Mouse (Mus musculus): ENCODE results near the gene Lbh.

Lbh gene

DNA sequence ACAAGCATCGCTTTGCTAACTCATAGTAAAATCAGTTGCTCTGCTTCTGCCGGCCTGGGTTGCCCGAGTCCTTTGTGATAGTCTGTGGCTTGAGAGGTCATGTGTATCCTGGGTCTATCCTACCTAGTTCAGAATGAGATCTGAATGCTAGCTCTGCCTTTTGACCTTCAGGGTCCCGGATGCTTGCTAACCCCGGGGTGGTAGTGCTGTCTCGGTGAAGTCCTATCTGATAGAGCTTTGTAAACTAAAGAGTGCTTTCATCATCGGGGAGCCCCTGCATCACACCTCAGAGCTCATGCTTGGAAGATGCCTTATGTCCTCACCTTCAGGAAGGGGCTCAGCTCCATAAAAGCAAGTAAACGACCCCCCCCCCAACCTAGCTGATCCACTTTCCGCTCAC is 19.1 kb downstream of the Lbh start:
- no peak for DNase-seq (ENCODE audit: extremely low read depth, insufficient read length, low spot score)

DNA sequence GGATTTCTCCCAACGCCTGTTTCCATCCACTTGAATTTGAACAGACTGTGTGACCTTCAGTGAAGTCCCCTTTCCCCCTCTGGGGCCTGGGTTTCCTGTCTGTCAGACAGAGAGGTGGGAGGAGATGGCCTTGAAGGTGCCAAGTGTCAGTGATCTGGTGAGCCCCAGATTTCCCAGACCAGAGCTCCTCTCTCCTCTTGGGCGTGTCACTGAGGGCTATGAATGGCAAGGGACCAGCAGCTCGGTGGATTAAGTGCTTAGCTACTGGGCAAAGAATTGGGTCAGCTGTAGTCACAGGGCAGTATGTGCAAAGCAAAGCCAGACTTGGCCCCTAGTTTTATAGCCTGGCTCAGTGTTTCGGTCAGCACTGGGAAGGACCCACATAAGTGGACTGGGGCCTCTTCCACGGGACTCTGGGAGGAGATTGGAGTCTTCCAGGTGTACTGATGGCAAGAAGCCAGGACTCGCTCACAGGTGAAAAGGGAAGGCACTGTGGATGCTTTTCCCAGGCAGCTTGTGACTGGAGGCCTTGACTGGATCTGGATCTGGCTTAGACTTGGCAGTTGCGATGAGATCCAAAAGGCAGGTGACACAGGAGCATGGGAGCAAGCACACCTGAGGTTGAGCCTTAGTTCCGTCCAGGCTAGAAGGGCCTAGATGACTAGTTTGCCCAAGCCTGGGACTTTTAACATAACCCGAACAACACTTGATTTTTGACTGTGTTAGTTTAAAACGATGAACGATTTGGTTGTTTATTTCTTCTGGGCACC is 20.1 kb downstream of the Lbh start:
- DNase-seq (ENCODE audit: extremely low read depth, insufficient read length, low spot score) = no peak

DNA sequence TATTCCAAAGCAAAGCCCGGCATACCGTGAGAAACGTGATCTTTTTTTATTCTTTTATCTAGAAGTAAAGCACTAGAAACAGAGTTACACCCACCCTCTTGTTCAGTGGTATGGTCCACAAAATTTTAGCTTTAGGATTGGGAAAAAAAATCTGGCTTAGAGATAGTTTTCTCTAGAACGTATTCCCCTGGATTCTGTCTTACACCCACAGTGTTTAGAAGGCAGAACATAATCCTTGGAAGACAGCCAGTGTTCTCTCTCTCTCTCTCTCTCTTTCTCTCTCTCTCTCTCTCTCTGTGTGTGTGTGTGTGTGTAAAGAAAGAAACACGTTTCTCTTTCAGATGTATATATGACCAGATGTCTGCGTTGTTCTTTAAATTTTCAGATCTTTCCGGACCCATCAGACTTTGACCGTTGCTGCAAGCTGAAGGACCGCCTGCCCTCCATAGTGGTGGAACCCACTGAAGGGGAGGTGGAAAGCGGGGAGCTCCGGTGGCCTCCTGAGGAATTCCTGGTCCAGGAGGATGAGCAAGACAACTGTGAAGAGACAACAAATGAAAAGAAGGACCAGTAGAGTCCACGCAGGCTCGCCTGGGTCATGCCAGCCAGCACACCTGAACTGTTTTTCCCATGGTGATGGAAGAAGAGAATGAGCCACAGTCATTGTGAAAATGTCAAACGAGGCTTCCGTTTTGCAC is 20.9 kb downstream of the Lbh start:
- no peak for DNase-seq (ENCODE audit: extremely low read depth, insufficient read length, low spot score)

DNA sequence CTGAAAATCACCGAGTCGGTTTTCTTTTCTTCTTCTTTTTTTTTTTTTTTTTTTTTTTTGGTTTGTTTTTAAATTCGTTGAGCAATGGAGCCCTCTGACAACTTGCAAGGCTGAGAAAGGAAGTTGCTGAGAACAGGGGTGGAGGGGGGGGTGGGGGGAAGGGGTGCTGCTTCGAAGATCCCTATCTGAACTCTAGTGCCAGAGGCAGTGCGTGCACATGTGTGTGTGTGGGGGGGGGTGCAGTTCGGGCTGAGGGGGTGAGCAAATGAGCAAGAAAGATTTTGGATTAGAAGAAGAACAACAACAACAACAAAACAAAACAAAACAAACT is 21.4 kb downstream of the Lbh start:
- no peak for DNase-seq (ENCODE audit: extremely low read depth, insufficient read length, low spot score)

DNA sequence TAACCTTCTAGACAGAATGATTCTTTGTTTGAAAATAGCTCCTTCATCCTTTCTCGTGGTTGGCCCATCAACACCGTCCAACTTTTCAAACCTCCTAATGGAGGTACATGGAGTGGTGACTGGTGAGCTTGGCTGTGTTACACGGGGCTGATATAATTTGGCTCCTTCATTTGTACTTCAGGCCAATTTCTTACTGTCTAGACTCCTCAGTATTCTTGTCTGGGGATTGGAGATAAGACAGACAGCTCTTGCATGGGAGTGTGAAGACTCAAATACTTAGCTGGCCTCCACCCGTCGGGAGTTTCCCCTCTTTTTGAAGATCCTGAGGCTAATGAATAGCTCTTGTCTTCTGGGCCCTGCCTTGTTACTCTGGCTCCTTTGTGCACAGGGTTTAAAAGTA is 26.3 kb downstream of the Lbh start:
- DNase-seq (ENCODE audit: extremely low read depth, insufficient read length, low spot score) = no peak

DNA sequence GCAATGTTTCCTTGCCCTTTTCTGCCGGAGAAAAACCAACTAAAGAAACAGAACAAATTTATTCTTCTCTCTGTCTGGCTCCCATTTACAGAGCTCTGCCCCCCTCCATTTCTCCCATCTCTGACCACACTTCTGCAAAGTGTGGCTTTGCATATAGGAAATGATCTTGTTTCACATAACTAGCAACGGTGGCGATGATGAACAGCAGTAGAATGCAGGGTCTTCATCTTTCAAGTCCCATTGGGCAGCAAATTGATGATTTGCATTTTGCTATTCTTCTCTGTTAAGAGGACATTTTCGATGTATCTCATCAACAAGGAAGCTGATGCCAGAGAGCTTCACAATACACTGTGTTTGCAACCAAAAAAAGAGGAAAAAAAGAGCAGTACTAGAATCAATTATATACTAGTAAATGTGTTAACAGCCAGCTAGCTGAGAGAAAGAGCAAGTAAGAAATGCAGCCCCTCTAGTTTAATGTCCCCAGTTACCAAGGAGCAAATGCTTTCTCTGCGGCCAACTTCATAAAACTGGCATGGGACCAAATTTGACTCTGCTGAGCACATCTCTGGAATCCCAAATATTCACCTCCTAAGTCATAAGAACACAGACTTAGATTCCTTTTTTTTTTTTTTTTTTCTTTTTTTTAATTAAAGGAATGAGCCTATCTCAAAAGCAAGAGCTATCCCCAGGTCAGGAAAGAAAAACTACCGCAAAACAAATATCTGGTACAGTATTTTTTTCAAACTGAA is 29.2 kb downstream of the Lbh start:
- DNase-seq (ENCODE audit: extremely low read depth, insufficient read length, low spot score) = no peak

DNA sequence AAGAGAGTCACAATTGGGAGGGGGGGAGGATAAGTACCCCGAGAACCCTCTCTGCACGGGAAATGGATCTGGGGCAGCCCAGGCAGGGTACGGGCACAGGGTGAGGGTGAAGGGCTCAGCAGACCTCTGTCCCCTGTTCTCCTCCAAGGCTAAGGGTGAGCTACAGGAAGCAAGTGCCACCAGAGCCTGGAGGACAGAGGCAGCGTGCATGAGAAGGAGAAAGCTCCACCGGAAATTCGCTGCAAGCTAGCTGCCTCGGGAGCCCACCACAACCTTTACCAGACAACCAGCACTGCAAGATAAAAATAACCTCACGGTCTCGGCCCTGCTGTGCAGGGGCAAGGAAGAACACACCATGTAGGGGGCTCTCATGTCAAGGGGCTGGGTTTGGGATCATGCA is 30.0 kb downstream of the Lbh start:
- no peak for DNase-seq (ENCODE audit: extremely low read depth, insufficient read length, low spot score)

DNA sequence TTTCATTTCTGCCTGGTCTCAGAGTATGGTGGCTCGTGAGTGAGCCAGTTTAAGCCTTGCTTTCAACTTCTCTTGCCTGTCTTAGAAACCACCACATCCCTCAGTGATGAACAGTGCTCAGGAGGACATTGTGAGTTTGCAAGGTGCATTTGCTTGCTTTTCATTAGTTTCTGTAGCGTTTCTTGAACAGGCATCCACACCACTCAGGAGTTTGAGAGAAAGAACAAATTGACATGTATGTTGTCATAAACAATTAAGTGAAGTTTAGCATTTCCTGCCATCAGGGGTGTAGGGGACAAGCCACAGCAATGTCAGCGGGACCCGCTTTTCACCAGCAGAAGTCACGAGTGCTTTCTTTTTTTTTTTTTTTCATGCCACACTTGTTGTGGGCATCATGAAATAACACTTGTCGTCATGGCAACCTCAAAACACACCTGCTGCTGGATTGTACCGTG is 31.2 kb downstream of the Lbh start:
- no peak for DNase-seq (ENCODE audit: extremely low read depth, insufficient read length, low spot score)

DNA sequence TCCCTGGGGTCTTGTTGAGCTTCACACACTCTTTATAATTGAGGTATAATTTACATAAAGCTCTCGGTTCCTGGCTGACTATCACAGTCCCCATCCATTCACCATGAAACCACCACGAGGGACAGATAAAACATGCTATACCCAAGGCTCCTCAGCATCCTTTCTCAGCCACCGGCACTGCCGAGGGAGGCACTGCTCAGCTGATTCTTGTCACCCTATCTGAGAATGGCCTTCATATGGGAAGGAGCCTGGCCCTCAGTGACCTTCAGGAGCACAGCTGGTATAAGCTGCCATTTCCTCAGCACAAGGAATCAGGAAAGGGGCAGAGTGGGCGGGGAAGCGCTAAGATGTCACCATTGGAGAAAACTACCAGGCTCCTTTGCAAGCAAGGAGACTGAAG is 33.2 kb downstream of the Lbh start:
- no peak for DNase-seq (ENCODE audit: extremely low read depth, insufficient read length, low spot score)

DNA sequence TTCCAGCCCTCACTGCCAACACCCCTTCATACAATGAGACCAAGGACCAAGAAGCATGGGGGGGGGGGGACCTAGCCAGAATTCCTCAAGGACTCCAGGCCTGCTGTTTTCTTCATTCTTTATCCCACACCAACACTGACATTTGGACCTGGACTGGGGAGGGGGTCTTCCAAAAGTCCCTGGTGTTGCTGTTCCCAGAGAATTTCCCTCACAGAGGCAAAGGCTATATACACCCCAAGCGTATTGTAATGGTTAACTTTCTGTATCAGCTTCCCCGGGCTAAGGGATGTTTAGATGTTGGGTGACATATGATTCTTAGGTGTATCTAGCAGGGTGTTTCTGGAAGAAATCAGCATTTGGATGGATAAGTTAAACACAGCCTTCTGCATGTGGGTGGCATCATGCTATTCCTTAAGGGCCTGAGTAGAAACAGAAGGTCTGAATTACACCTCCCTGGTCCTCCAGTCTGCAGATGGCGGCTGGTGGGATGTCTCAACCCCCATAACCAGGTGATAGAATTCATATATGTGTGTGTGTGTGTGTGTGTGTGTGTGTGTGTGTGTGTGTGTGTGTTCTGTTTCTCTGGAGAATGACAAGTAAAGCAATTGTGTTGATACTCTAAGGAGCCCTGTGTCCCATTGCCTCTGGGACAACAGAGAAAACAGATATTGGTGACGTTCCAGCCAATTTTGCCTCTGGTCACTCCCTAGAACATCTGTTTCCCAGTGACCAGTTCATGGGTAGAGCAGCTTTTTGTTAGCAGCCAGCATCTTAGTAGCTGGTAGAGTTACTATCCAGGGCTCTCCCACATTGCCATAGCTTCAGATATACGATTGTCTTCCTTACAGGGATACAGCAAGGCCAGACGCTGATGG is 35.9 kb downstream of the Lbh start:
- no peak for DNase-seq (ENCODE audit: extremely low read depth, insufficient read length, low spot score)

DNA sequence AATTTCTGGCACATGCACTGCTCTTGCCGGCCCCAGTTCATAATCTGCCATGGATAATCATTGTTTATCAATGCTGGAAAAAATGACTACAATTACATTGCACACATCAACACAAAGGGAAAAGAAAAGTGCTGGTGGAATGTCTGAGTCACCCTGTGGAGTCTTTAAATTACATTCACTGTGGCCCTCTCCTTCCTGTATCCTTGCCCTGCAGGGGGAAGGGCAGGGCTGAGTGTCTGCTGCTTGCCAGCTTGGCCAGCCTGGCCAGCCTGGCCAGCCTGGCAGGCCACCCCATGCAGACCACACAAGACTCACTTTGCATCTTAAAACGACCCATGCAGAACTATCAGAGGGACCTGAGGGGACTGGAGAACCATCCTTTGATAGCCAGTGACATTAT is 37.4 kb downstream of the Lbh start:
- peak; percentile 72 for DNase-seq (ENCODE audit: extremely low read depth, insufficient read length, low spot score)

DNA sequence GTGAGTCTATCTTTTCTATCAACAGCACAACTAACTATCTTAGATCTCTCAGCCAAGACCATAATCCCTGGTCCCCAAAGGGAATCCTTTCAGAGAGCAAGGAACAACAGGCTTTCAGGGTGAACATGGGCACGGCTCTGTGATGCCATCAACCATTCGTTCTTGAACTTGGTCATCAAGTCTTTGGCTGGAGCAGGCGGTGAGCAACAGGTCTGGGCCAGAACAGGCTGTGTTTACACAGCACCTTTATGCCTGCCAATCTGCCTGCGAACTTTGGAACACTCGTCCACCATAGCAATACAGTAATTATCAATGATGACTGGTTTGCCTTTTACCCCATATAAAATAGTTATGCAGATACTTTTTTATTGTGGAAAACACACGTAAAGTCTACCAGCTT is 38.9 kb downstream of the Lbh start:
- DNase-seq (ENCODE audit: extremely low read depth, insufficient read length, low spot score) = no peak

DNA sequence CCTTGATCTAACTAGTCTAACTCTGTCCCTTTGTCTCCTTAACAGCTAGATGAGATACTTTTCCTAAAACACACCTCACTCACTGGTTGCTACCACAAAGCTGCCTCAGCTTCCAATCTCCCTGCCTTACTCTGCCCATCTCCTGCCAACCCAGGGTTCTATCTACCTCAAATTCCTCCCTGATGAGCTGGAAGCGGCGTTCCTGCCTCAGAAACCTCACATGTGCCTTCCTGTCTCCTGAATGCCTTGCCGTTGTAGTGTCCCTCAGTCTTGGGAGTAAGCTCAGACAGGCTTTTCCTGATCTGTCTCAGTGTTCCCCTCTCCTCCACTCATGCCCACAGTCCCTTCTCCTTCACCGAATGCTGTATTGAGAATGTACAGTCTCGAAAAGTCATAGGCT is 40.8 kb downstream of the Lbh start:
- DNase-seq (ENCODE audit: extremely low read depth, insufficient read length, low spot score) = peak; percentile 50

DNA sequence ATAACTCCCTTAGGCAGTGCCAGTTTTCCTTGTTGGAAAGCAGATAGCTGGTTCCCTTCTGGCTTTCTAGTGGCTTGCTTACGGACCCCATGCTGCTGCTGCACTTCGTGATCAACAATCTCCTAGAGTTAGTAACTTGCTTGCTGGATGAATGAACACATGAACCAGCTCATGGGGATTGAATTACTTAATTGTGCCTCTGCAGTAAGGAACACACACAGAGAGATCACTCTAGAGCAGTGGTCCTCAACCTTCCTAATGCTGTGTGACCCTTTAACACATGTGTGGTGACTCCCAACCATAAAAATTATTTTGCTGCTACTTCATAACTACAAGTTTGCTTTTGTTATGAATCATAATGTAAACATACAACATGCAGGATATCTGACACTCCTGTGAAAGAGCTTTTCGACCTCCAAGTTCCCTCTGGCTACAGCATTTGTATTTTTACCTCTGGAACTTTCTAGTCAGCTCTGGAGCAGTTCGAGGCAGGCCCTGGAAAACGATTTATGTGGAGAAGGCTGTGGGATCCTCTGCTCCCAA is 41.5 kb downstream of the Lbh start:
- DNase-seq (ENCODE audit: extremely low read depth, insufficient read length, low spot score) = peak; percentile 30

DNA sequence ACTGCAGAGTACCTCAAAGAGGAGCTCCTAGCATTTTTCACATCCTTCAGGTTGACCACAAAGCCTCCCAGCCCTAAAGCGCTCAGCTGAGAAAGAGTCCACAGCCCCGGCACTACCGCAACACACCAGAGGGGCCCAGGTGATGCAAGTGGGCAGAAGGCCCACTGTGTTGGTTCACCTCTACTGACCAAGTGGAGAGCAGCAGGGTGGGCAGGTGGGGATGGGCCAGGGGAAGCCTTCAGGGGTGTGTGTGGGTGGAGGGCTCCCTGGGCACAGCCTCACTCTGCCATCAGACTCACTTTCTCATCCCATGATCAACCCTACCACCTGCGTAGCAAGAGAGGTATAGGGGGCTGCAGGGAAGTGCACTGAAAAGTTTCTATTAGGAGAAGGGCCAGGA is 42.1 kb downstream of the Lbh start:
- no peak for DNase-seq (ENCODE audit: extremely low read depth, insufficient read length, low spot score)

DNA sequence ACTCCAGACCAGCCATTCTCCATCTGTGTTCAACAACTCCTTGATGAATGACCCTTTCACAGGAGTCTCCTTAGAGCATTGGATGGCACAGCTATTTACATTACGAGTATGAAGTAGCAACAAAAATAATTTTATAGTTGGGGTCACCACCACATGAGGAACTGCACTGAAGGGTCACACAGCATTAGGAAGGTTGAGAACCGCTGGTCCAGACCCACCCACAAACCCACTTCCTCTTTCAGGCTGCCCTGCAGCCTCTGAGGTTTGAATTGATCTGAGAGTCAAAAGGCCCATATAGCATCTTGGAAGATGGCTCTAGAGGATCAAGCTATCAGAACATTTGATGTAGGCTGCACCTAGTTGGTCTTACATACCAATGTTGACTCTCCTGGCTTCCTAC is 42.8 kb downstream of the Lbh start:
- no peak for DNase-seq (ENCODE audit: extremely low read depth, insufficient read length, low spot score)

DNA sequence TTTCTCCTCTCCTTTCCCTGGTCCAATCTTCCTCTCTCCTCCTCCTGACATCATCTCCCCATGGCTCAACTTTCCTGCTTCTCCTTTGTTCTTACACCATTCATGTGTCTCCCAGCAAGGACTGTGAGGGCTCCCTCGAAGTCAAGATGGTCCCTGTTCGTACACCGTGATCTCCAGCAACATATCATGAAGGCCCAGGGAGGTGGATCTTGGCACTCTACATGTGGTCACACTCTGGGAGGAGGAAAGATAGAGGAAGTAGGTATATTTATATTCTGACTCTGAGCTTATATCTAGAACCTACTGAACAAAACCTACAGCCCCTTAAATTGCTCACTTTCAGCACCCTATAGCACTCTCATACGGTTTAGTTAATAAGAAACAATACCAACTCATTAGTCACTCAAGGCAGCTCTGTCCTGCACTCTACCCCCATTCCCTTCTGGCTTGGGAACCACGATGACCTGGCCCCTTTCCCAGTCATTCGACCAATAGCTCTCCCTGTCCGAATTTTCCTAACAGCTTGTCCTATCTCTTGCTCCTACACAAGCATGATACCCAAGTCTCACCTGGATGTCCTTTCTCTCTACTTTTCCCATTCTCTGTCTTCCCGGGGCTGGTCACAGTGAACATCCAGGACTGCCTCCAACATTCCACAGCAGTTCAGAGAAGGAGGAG is 44.0 kb downstream of the Lbh start:
- no peak for DNase-seq (ENCODE audit: extremely low read depth, insufficient read length, low spot score)

DNA sequence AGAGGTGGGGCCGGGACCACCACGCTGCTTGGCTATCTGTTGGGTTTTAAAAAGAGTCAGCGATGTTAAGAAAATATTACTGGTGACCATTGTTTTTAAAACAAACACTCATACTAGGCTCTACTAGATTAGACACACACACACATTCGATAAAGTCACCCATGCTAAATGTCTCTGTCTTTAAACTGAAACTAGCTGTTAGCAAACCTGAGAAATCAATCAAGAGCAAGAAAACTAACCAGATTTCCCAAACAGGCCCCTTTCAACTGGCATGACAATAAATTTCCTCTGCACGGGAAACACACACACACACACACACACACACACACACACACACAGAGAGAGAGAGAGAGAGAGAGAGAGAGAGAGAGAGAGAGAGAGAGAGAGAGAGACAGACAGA is 47.6 kb downstream of the Lbh start:
- no peak for DNase-seq (ENCODE audit: extremely low read depth, insufficient read length, low spot score)

DNA sequence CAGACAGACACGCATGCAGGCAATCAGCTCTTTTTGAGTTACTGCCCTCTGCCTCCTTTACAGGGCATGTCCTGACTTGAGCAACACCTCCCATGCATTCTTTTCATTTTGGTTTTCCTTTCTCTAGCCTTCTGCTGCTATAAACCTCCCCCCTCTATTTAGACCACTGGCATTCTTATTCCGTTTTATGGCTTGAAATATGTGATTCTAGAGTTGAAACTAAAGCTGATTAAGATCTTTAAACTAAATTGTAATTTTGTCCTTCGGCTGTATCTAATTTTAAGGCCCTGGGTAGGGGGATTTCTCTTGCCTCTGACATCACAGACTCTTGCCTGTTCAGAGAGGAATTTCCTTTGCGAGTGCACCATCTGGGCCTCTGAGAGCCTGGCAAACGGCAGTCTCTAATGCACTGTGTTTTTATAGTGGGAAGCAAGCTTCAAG is 48.0 kb downstream of the Lbh start:
- no peak for DNase-seq (ENCODE audit: extremely low read depth, insufficient read length, low spot score)

DNA sequence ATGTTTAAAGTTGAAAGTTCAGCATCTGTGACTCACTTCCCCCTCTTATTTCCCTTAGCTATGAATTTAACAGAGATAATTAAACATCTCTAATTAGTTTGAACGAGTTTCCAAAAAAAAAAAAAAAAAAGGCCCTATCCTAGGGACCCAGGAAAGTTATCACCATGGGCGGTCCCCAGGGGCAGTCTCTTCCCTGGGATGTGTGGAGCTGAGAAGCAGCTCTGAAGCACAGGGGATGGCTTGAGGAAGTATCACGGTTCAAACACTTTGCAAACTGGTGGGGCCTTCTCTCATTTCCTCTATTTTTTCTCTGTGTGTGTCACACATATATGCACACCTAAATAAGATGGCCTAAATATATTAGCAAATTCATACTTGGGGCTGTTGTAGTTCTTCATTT is 48.8 kb downstream of the Lbh start:
- DNase-seq (ENCODE audit: extremely low read depth, insufficient read length, low spot score) = no peak

All from 3134 (cell line).